Mouse (Mus musculus): ENCODE results near the gene Slc6a19. TPM values are rescaled to one million over a fixed set of nuclear protein-coding genes. Genes with fewer than 3 reads are reported as not detected.
"Not testable (repeated sequence)": the region's sequence is repeated elsewhere in the genome, so short reads cannot be mapped to it uniquely, and the experiment has no call there.

Slc6a19 gene
- total RNA-seq, 2 experiments from 2014 or later, result 0.20 to 0.26 TPM

- no peak for DNase-seq
Observed at GRCm38 (mm10) chr13:73712228-73712627, 7.6 kb upstream of the Slc6a19 start.

GRCm38 (mm10) chr13:73711803-73712202 lies 7.1 kb upstream of the Slc6a19 start:
- DNase-seq, result no peak

DNA sequence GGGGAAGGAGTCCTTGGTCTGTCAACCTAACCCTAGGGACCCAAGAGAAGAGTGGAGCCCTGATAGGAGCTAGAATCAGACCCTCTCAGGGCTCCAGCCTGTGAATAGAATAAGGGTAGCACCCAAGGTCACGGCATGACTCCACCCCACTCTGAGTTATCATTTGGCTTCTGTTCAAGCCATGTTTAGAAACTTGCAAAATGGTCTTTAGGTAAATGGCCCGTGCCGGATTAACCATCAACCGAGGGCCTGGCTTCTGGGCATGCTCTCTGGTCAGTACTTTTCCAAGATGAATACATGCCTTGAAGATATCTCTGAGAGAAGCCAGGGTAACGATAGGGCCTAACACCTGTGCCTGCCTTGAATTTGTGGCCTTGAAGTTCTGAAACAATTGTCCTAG lies 6.6 kb upstream of the Slc6a19 start:
- DNase-seq, result no peak

- DNase-seq, result no peak
Observed at GRCm38 (mm10) chr13:73709491-73709890, 4.8 kb upstream of the Slc6a19 start.

GRCm38 (mm10) chr13:73703486-73703885 lies 1.2 kb downstream of the Slc6a19 start:
- not testable (repeated sequence) for DNase-seq

DNA sequence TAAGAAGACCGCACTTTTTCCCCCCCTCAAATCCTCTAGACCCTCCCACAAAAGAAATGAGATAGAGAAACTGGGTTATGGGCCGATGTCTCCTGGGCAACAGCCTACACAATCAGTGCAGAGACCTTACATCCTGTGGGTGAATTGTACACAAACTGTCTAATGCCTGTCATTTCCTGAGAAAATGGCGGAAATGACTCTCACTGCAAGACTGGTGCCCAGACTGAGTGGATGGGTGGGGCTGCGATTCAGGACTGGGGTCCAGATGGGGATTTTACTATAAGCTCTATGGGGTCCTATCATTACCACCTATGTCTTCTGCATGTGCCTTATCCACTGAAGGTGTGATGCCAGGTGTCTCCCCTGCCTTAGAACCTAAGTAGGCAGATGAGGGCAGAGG lies 1.9 kb downstream of the Slc6a19 start:
- no peak for DNase-seq

- DNase-seq, result no peak
Observed at GRCm38 (mm10) chr13:73701161-73701883, 3.3 kb downstream of the Slc6a19 start.

GRCm38 (mm10) chr13:73700554-73700953 lies 4.1 kb downstream of the Slc6a19 start:
- DNase-seq, result no peak

DNA sequence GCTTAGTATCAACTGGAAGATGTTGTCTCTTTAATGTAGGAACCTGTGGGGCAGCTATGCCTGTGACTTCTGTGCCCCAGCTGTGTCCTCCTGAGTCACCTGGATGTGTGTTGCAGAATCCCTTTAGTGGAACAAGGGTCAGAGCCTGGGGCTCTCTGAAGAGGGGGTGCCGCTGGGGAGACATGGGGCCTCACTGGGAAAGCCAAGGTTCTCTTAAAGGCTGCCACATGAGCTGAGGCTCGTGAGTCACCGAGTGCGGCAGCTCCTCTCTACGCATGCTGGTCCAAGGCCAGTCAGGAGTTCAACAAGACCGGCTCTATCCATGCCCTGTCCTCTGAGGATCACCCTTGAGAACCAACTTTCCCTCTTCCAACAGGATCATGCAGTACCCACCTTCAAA lies 5.0 kb downstream of the Slc6a19 start:
- DNase-seq, result peak; percentile 41 to 48

- DNase-seq, result no peak
Observed at GRCm38 (mm10) chr13:73696529-73696928, 8.1 kb downstream of the Slc6a19 start.

DNA sequence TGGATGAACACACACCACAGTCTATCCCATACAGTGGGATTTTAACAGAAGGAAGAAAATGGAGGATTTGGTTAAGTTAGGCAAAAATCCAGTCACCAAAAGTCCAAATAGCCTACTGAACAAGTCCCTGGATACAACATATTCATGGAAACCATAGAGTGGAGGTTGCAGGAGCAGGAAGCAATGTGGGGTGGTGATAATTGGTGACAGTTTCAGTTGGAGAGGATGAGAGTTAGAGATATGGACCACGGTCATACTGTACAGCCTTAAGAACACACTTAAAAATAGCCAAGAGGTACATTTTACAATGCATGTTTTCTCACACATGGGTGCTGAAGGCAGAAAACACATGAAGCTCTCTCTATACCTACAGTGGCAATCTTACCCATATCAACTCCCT lies 9.7 kb downstream of the Slc6a19 start:
- DNase-seq, result no peak

GRCm38 (mm10) chr13:73693333-73693732 lies 11.3 kb downstream of the Slc6a19 start:
- no peak for DNase-seq

DNA sequence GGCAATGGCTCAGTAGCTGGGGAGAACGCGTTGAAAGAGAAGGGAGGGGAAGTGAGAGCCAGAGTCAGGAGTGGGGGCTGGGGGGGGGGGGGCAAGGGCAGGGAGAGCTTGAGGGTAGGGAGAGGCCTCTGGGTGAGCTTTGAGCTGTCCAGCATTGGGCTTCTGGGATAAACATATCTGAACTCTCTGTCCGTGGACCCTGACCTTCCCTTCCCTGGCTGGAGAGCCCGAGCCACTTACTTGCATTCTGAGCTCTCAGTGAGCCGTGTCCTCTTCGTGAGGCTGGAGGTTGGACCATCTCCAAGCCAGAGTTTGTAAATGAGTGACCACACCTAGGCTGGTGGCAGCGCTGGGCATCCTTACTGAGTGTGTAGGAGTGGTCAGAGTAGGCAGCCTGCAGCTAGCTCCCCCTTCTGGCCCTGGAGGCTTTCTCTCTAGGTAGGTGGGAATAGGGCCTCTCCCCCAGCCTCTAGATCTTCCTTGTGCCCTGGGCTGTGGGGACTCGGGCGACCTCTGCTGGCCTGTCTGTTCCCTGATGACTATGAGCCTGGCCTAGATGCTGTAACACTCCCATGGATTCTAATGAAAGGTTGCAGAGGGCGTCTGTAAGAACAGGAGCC lies 12.3 kb downstream of the Slc6a19 start:
- DNase-seq, result peak; percentile 76 to 84

DNA sequence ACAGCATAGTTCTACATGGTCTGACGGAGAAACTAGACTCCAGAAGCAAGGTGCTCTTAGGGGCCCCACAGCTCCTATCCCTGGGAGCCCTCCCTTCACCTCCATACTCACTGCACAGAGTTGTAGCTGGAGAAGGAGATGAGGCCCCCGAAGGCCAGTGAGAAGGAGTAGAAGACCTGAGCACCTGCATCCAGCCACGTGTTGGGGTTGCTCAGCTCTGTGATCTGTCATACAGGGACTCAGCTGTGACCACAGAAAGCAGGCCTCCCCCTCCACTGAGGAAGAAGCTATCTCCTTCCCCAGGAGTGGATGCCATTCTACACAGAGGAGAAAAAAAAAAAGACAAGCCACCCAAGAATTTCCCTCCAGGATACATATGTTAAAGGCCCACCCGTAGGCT lies 15.7 kb downstream of the Slc6a19 start:
- no peak for DNase-seq

GRCm38 (mm10) chr13:73687601-73688000 lies 17.1 kb downstream of the Slc6a19 start:
- no peak for DNase-seq

DNA sequence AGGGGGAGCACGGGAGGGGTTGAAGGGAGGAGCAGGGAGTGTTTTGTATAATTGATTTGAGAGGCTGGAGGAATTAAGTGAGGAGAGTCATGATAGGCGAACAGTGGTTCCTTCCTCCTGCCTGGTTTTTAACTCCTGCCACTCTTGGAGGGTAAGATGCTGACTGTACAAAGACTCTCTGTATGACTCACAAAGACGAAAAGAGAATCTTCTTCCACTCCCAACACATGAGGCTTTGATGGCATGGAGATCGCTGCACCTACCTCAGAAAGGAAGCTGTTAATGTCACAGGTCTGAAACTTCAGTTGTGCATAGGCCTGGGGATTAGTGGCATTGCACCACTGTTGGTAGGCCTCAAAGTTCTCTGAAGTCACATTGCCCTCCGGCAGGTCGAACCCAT lies 19.2 kb downstream of the Slc6a19 start:
- no peak for DNase-seq

GRCm38 (mm10) chr13:73684412-73684811 lies 20.3 kb downstream of the Slc6a19 start:
- no peak for DNase-seq

DNA sequence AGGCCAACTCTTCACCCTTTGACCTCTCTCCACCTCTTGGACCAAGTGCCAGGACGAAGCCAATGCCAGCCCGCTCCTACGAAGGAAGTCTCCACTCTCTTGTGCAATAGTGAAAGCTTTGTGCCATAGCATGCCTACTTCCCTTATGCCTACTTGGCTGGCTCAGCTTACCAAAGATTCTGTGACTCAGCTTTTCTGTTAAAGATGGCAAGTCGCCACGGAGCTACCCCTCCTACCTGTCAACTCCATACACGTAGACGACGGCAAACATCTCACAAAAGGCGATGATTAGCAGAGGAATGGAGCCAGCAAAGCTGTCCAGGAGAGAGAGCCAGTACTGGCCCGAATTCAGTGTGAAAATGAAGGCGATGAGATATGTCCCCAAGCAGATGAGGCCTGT lies 21.0 kb downstream of the Slc6a19 start:
- DNase-seq, result peak in 1 of 2 experiments; percentile 34

GRCm38 (mm10) chr13:73682226-73682625 lies 22.4 kb downstream of the Slc6a19 start:
- DNase-seq, result no peak

GRCm38 (mm10) chr13:73680394-73680793 lies 24.3 kb downstream of the Slc6a19 start:
- DNase-seq, result peak; percentile 26 to 35

GRCm38 (mm10) chr13:73679311-73679710 lies 25.4 kb downstream of the Slc6a19 start:
- no peak for DNase-seq

- DNase-seq, result no peak
Observed at GRCm38 (mm10) chr13:73677853-73678252, 26.8 kb downstream of the Slc6a19 start, which contains the start of gene Slc6a18. TSS of gene Slc6a18 (minus strand) at chr13:73678023.

DNA sequence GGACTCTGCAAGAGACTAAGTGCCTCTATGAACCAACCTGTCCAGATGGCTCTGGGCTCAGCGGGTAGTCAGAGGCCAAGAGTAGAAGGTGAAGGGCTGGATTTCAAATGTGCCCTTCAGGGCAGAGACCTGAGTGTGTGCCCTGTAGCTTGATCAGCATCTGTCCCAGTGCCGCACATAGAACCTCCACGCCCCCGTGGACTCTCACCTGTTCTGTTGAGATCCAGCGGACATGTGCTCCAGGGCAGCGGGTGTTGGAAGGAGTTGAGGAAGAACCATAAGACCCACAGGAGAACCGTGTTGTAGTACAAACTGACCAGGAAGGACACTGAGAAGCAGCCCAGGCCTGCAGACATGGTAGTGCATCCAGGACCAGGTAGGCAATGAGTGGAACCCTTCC lies 29.5 kb downstream of the Slc6a19 start:
- DNase-seq, result no peak

DNA sequence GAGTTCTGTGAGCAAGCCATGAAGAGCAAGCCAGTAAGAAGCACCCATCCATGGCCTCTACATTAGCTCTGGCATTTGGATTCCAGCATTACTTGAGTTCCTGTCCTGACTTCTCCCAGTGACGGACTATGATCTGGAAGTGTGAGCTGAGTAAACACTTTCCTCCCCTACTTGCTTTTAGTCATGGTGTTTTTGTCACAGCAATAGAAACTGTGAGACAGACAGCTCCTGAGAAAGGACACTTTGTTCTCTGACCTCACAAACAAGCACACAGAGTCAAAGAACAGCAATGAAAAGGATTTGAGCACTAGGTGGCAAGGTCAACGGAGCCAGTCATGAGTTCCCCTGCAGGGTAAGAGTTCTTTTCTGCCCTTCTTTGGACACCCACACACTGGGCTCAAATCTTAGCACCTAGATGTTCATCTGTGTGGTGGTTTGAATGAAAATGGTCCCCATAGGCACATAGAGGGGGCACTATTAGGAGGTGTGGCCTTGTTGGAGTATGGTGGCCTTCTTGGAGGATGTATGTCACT lies 44.4 kb downstream of the Slc6a19 start:
- no peak for DNase-seq

Measured in adrenal gland, postnatal 36 days (tissue).